Mouse (Mus musculus): ENCODE data around the gene Tcaim.
"Not testable (repeated sequence)": the region's sequence is repeated elsewhere in the genome, so short reads cannot be mapped to it uniquely, and the experiment has no call there.

Tcaim gene

DNA sequence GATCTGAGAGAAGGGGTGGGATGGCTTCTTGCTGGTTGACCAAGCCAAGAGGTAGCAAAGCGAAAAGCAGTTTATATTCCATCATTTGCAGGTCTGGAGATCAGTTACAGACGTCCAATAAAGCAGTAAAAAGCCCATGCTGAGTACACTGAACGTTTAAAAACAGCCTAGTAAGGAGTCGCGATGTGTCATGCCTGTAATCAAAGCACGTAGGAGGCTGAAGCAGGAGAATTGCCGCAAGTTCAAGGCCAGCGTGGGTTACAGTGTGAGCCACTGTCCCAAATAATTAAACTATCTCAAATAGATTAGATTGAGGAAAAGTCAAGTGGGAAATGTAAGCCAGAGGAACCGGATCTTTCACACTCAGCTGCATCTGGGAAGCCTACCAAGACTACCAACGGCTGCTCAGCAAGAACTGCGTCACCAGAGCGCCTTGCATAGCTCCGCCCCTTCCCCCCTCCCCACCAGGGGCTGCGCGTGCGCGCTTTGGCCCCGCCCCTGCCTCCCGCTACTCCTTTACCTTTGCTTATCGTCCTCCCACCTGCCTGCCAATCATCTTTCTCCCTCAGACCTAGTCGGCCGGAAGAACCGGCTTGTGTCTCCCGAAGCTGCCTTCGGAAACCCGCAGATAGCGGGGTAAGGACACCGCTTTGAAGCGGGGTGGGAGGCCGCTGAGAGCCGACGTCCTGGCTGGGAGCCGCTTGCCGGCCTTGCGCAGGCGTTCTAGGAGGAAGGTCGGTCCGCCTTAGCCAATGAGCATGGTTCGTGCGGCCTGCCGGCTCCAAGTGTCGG, at the start of gene Tcaim:
Gene Tcaim (plus strand): TSS at position 487 of the 792 bp plus-strand sequence.
- peak; percentile 93 for DNase-seq

GRCm38 (mm10) chr9:122757614-122758013, 47.7 kb upstream of the Tcaim start:
- DNase-seq: no peak

GRCm38 (mm10) chr9:122760111-122760510, 45.2 kb upstream of the Tcaim start:
- no peak for DNase-seq

- DNase-seq: no peak
These were observed 20.1 kb upstream of the Tcaim start for GRCm38 (mm10) chr9:122785231-122785630.

GRCm38 (mm10) chr9:122786534-122786933, 18.8 kb upstream of the Tcaim start:
- DNase-seq: no peak

DNA sequence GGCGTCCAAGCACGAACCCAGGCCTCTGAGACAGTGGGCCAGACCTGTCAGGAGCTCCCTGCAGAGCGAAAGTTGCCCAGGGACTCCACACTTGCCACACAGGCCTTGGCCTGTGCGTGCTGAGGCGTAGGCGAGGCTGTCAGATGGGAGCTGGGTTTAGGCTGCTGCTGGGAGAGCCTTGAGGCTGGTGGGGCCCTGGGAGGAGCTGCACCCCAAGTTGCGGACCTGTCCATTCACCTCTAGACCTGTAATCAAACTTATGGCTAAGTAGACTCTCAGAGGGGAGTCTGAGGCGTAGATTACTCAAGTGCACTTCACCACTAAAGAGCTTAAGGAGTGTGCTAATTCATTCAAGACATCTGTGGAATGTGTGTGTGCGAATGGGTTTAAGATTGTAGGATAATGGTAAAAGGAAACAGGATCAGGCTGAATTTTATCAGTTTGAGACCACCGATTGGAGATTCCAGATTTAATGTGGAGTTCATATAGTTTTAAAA, 554 bp downstream of the Tcaim start:
- DNase-seq: no peak

- DNase-seq: no peak
These were observed 1.8 kb downstream of the Tcaim start for GRCm38 (mm10) chr9:122807186-122807585.

DNA sequence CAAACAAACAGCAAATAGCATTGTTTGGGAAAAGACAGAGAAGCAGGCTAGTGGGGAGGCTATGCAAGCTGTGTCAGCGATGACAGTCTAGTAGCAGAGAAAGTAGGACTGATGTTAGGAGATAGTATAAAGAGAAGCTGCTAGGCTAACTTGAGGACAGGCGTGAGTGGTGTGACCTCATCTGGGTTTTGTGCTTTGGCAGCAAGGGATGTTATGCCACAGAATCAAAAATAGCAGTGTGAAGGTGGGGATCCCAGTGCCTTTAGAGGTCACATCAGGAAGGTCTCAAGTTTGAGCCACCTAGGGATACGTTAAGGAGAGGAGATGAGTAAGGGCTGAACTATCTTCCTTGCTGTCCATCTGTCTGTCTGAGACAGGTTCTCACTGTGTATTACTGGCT, 4.9 kb downstream of the Tcaim start:
- no peak for DNase-seq

DNA sequence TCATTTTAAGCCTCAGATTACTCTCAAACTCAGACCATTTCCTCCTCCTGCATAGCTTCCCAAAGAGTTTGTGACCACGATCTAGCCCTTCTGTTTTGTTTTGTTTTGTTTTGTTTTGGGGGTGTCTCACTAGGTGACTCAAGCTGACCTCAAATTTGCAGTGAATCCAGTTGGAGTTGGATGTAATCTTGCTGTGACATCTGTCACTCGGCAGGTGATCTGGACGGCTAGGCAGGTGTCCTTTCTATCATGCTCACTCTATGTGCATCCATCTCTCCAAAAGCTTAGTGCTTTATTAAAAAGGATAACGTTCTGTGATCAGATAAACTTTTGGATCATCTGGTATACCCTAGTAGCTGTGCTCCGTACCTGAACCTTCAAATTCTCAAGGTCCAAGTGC, 7.0 kb downstream of the Tcaim start:
- peak; percentile 46 for DNase-seq

DNA sequence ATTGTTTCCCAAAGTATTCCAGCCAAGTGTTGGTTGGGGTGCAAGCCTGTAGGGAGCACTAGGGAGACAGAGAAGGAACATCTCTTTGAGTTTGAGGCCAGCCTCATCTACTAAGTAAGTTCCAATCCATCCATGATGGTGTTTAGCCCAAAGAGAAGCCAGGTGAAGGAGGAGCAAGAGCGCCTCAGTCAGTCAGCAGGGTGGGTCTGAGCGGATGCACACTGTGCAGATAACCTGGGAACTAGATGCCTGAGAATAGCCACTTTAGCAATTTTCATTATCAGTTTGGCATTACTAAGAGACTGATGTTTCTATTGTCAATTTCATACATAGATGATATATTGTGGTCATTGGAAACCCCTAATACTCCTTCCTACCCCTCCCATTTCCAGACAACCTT, 9.4 kb downstream of the Tcaim start:
- no peak for DNase-seq

DNA sequence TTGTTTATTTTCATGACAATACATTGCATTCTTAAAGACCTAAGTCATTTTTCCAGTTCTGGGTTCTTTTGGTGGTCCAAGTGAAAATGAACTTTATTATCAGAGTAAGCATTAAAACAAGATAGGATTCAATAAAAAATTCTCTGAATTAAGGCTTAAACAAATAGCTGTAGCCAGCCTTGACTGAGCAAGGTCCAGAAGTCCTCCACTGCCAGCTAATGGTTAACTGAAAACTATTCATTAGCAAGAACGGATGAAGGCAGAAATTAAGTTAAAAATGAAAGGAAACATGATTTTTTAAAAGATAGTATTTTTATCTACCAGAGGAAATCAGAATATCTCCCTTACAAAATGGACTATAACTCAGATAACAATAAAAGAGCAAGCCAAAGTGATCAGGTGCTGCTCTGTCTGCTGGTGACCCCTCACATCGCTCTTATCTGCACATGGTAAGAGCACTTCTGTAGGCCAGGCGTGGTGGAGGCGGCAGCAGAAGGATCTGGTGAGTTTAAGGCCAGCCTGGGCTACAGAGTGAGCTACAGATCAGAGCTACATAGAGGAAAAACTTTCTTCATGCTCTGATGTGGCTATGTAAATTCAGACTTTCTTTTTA, 10.0 kb downstream of the Tcaim start:
- no peak for DNase-seq

GRCm38 (mm10) chr9:122823374-122824017, 18.2 kb downstream of the Tcaim start:
- DNase-seq: no peak

DNA sequence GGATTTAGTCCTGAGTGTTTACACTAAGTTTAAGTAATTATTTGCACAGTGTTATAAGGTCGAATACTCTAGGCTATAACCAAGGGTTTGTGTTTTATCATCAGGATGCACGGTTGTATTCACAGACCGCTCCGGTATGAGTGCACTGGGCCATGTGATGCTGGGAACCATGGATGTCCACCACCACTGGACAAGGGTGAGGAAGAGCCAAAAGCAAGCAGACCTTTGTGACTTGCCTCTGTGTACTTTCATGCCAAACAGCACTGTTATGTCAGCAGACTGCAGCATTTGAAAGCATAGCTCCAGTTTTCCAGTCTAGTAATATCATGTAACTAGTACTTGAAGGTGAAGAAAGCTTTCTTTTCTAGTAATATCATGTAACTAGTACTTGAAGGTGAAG, 21.4 kb downstream of the Tcaim start:
- no peak for DNase-seq

DNA sequence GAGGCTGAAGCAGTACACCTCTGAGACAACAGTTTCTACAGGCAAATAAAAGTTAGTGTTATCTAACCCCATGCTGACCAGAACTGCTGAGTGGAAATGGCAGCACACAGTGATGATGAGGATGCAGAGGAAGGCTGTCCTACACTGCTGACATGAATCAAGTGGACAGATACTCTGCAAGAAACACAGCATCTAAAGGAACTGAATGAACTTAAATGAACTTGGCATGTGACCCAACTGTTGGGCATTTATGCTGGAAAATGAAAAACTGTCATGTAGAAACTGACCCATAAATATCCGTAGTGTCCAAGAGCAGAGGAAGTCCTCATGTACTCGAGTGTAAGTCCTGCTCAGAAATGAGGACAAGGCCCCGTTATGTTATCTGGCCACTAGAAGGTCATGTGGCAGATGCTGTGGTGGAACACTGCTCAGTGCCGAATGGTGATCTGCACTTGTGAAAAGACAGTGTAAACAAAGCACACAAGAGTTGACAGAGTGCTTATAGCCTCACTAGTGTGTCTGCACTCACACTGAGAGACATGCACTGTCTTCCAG, 24.6 kb downstream of the Tcaim start:
- DNase-seq: no peak

GRCm38 (mm10) chr9:122836126-122836525, 30.8 kb downstream of the Tcaim start:
- no peak for DNase-seq

DNA sequence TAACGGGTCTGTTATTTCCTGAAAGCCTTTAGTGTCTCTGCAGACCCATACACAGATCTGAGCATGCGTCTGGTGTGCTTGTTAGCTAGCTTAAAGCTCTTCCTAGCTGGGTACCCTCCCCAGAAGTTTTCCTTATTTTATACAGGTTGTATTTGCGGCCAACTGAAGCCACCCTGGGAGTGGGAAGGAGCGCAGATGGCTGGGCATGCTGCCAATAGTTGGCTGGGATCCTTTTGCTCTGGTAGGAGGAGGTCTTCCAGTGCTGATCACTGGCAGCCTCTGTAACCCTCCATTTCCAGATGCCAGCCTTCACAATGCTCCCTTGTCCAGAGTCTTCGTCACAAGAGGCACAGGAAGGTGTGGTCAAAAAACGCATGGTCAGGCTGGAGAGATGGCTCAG, 31.5 kb downstream of the Tcaim start:
- peak; percentile 57 for DNase-seq

GRCm38 (mm10) chr9:122837216-122837615, 31.9 kb downstream of the Tcaim start:
- no peak for DNase-seq

DNA sequence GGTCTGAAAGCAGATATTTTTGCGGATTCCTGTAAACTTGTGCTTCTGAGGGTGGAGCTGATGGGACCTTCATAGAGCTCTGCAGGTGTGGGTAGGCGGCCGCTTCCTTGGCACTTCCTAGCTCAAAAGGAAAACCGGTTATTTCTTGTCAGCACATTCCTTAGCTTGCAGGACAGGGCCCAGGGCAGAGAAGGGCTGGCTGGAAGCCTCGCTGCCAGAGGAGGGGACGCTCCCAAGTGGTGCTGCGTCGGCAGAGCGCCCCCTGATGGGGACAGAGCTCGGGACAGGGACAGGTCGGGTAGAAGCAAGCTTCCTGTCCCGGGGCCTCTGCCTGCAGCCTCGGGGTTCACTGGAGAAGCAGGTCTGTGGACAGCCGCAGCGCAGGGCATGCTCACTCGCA, 32.3 kb downstream of the Tcaim start:
- DNase-seq: peak; percentile 14

DNA sequence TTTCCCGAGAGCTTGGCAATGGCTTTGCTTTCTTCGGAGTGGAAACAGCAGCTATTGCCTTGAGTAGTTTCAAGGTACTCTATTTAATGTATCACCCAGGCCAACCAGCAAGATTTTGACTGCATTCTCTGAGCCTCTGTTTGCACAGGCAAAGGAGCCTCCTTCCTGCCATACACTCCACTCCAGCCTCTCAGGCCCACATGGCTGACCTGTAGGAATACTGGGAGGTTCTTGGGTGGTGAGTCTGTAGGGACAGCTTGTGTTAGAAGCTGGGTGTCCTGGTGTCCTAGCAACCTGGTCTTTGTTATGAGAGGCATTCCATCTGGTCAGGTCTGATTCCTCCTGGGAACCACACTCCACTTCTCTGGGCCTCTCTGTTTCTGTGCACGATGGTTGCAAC, 38.4 kb downstream of the Tcaim start, which contains the start of gene Gm35549:
Gene Gm35549 (minus strand): TSS at position 276 of the 400 bp plus-strand sequence.
- DNase-seq: no peak

- no peak for DNase-seq
These were observed 40.3 kb downstream of the Tcaim start for GRCm38 (mm10) chr9:122845621-122846020.

DNA sequence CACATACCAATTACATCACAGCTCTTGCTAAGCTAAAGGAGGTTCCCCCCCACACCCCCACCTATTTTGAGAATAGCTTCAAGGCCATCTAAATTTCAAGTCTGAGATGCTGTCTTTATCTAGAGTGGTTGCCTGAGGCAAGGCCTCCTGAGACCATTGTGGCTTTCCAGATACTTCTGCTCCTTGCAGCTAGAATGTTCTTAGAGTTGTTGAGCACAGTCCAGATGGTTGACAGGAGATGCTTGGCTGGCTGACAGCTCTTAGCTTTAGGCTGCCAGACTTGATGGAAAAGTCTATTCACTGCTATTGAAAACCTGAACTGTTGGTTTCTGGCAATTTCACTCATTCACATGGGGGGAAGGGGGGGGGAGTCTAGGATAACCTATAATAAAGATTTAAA, 40.8 kb downstream of the Tcaim start:
- peak; percentile 21 for DNase-seq

- not testable (repeated sequence) for DNase-seq
These were observed 42.5 kb downstream of the Tcaim start for GRCm38 (mm10) chr9:122847811-122848311.

GRCm38 (mm10) chr9:122854526-122854925, 49.2 kb downstream of the Tcaim start:
- DNase-seq: no peak
